Mouse (Mus musculus) lung, postnatal 0 days (tissue): ENCODE measurements around the gene Creg1. TPM values are rescaled to one million over a fixed set of nuclear protein-coding genes. Genes with fewer than 3 reads are reported as not detected.

Source experiments
- ATAC-seq: fragments of 200-750 bp; cut with Nextera tagmentation; 2 replicates; pipeline ENCODE4 v1.8.0; 2017; ENCODE audit warnings: moderate library complexity
- DNase-seq: peaks from one replicate; pipeline ENCODE4 v3.0.0-alpha.2; 2016; ENCODE audit warnings: low spot score
- H3K27ac ChIP-seq: fragments of 300-500 bp; sonication (generic); 2 replicates; pipeline ENCODE4 v1.5.1; 2014; ENCODE audit warnings: antibody characterized with exemption, mild to moderate bottlenecking, low read length, mixed read lengths
- H3K27me3 ChIP-seq: fragments of 300-500 bp; sonication (generic); replicated peaks from 2 replicates; pipeline ENCODE4 v1.6.1; 2014; ENCODE audit warnings: low read length, mixed read lengths; ENCODE audit not compliant: insufficient read depth
- H3K36me3 ChIP-seq: fragments of 300-500 bp; sonication (generic); 2 replicates; pipeline ENCODE4 v1.6.1; 2014; ENCODE audit warnings: low read length, mixed read lengths; ENCODE audit not compliant: insufficient read depth
- H3K4me1 ChIP-seq: fragments of 300-500 bp; sonication (generic); 2 replicates; pipeline ENCODE4 v1.6.1; 2014; ENCODE audit warnings: antibody characterized with exemption, low read depth, low read length, mixed read lengths; ENCODE audit not compliant: insufficient read depth
- H3K4me2 ChIP-seq: fragments of 300-500 bp; sonication (generic); replicated peaks from 2 replicates; pipeline ENCODE4 v1.6.1; 2014; ENCODE audit warnings: low read depth, mild to moderate bottlenecking, low read length, moderate library complexity, mixed read lengths
- H3K4me3 ChIP-seq: fragments of 300-500 bp; sonication (generic); 2 replicates; pipeline ENCODE4 v1.5.1; 2014; ENCODE audit warnings: low read depth, low read length
- H3K9ac ChIP-seq: fragments of 300-500 bp; sonication (generic); replicated peaks from 2 replicates; pipeline ENCODE4 v1.6.1; 2014; ENCODE audit warnings: low read depth, mild to moderate bottlenecking
- H3K9me3 ChIP-seq: fragments of 300-500 bp; sonication (generic); 2 replicates; pipeline ENCODE4 v1.6.1; 2016; ENCODE audit warnings: low read length, mixed read lengths
- CTCF ChIP-seq: IDR thresholded peaks from 2 replicates; pipeline ENCODE4 v1.5.1; 2016; ENCODE audit warnings: antibody characterized with exemption, mild to moderate bottlenecking
- EP300 ChIP-seq: IDR thresholded peaks from 2 replicates; pipeline ENCODE4 v1.6.1; 2016; ENCODE audit warnings: antibody characterized with exemption, mild to moderate bottlenecking, control low read depth
- WGBS: fragments of 180-500 bp; shearing (Covaris S2); extraction: QIAGEN DNeasy Blood & Tissue Kit; methylation state at CpG from one replicate; pipeline ENCODE4 v1.1.7; 2014; 5-methylcytosine and 5-hydroxymethylcytosine counted together
- polyA plus RNA-seq: library from polyadenylated mRNA; unstranded; fragments of >200 nt; fragmentation: Nextera tagmentation; extraction: Ambion mirVana; gene quantifications from 2 replicates; pipeline ENCODE4 v1.2.1, GENCODE M21; 2015

Gene Creg1
- polyA plus RNA-seq, result 123 and 148 TPM in 2 replicates

GRCm38 (mm10) chr1:165763635-165764372 is at the start of gene Creg1:
Gene Creg1 (plus strand): TSS chr1:165763746.
- peak; percentile 98 for ATAC-seq
- WGBS, result 1% methylated on average over 57 of the region's 57 CpGs
- Histone ChIP-seq H3K4me3 (peak within 1 kb of the TSS; percentile 78), H3K4me1 (no peaks in the 10 kb centered on the region; the same call in 1 of the 2 replicates), H3K4me2 (peak within 1 kb of the TSS; percentile 92), H3K27ac (peak within 1 kb of the TSS; percentile 87), H3K9ac (peak within 1 kb of the TSS; percentile 71), H3K36me3 (no peaks in the 10 kb centered on the region), H3K9me3 (no peaks in the 10 kb centered on the region), H3K27me3 (no peaks in the 10 kb centered on the region)
- peak; percentile 98 for DNase-seq
- TF ChIP-seq EP300 (no peak), CTCF (no peak)

DNA sequence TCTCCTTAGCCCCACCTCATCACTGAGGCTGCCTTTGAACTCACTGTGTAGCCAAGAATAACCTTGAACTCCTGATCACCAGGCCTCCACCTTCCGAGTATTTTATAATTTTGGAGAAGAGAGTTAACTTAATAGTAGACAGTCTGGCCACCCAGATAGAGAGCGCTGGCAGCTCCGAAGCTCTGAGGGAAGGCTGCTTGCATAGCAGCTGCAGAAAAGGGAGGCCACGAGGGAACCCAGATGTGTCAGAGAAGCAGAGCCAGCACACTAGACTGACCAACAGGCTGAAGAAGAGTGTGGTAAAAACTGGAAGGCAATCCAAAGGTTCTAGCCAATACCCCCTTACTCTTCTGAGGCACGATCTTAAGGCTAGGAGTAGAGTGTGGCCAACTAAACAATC is 49.7 kb upstream of the Creg1 start:
- Histone ChIP-seq H3K4me1 (peaks cover 13% of the 10 kb centered on the region; the same call in 1 of the 2 replicates), H3K4me2 (no peak overlapping the region), H3K27ac (no peak overlapping the region), H3K36me3 (no peaks in the 10 kb centered on the region), H3K9me3 (no peaks in the 10 kb centered on the region), H3K27me3 (no peaks in the 10 kb centered on the region), H3K9ac (no peak overlapping the region), H3K4me3 (no peak overlapping the region)
- 69% methylated on average over 5 of the region's 5 CpGs for WGBS
- TF ChIP-seq EP300 (no peak), CTCF (no peak)
- DNase-seq (no peak), ATAC-seq (no peak)

DNA sequence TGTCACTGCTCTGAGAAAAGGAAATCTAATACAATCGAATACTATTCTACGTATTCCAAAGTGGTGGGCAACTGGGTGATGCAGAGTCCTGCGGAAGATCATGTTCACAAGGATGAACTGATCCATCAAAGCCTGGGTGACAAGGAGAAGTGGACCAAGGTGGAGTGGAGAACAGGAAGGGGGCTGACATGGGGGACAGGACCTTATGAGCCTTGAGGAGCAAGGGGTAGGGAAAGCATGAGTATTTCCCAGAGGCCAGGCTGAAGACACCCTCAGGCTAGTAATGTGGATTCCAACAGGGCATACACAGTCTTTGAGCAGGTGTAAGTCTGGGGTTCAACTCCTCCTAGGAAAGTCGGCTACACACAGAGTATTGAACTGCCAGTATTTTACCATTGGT is 47.1 kb upstream of the Creg1 start:
- Histone ChIP-seq H3K9ac (no peak overlapping the region), H3K27ac (peak overlapping the region; percentile 89; the same call in 1 of the 2 replicates), H3K36me3 (no peaks in the 10 kb centered on the region), H3K27me3 (no peaks in the 10 kb centered on the region), H3K4me2 (no peak overlapping the region), H3K4me1 (peaks cover 14% of the 10 kb centered on the region; the same call in 1 of the 2 replicates), H3K4me3 (no peak overlapping the region), H3K9me3 (no peaks in the 10 kb centered on the region)
- WGBS, result 89% methylated on average over 4 of the region's 4 CpGs
- TF ChIP-seq EP300, result no peak
- no peak for TF ChIP-seq CTCF
- DNase-seq (no peak), ATAC-seq (no peak)

DNA sequence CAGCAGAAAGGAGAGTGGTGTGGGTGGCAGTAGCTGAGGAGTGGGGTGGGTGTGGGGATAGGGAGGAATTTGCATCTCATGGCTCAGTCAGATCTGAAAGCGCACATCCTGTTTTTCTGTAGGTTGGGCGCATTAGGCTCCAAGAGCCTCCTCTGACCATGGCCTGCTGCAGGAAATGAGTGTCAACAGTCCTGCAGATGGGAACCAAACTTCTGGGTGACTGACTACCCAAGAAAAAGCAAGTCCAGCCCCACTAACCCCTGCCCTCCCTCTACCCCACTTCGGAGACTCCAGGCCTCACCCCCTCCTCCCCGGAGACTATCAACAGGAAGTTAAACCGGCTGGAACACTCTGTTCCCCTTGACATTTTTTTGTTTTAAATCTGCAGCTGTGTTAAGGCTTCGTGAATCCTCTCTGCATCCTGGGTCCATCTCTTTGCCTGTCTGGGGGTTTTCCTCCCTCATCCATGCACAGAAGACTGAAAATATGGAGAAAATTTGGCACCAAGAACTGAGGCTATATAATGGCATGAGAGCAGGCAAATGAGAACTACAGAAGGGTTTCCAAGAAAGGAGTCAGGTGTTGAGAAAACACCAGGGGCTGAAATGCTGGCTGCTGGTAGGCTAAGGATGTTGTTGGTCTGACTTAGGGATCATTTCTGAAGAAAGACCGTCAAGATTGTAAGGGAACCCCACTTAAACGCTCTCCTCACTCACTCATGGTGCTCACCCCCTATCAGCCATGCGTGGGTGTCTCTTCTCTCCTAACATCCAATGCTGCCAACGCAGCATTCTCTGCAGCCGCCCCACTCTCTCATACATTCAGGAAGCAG is 45.6 kb upstream of the Creg1 start:
- H3K4me2 ChIP-seq, result peak overlapping the region; percentile 38
- H3K4me1 ChIP-seq, result peaks cover 14% of the 10 kb centered on the region; the same call in 1 of the 2 replicates
- DNase-seq (peak; percentile 90), ATAC-seq (peak; percentile 93)
- peak overlapping the region; percentile 89 for H3K27ac ChIP-seq
- H3K36me3 ChIP-seq, result no peaks in the 10 kb centered on the region
- WGBS, result 18% methylated on average over 11 of the region's 11 CpGs
- TF ChIP-seq CTCF (no peak), EP300 (peak; percentile 96)
- no peaks in the 10 kb centered on the region for H3K27me3 ChIP-seq
- H3K4me3 ChIP-seq, result peak overlapping the region; percentile 5; the same call in 1 of the 2 replicates
- H3K9me3 ChIP-seq, result no peaks in the 10 kb centered on the region
- H3K9ac ChIP-seq, result no peak overlapping the region; the same call in 1 of the 2 replicates

GRCm38 (mm10) chr1:165718543-165719105 is 44.9 kb upstream of the Creg1 start:
- H3K9me3 ChIP-seq, result no peaks in the 10 kb centered on the region
- no peaks in the 10 kb centered on the region for H3K27me3 ChIP-seq
- DNase-seq, result peak; percentile 49
- peak overlapping the region; percentile 38 for H3K4me2 ChIP-seq
- peak overlapping the region; percentile 89 for H3K27ac ChIP-seq
- no peaks in the 10 kb centered on the region for H3K36me3 ChIP-seq
- H3K9ac ChIP-seq, result no peak overlapping the region; the same call in 1 of the 2 replicates
- peak overlapping the region; percentile 5; the same call in 1 of the 2 replicates for H3K4me3 ChIP-seq
- peaks cover 14% of the 10 kb centered on the region; the same call in 1 of the 2 replicates for H3K4me1 ChIP-seq
- peak; percentile 20 for ATAC-seq
- 11% methylated on average over 15 of the region's 15 CpGs for WGBS
- no peak for TF ChIP-seq CTCF
